Mouse (Mus musculus): ENCODE measurements at regions not wholly inside any gene's neighbourhood (a gene's known extent, or its start where the extent isn't known, plus 50 kb on each side); places are given as distances from the start of the nearest gene placed in this dataset.

- no peak for ATAC-seq (replicated peaks; ENCODE audit: poor library complexity, severe bottlenecking)
Observed at GRCm38 (mm10) chr1:184608338-184608737, 124.1 kb downstream of the Hlx start.

GRCm38 (mm10) chr1:184606541-184606940 is 125.9 kb downstream of the Hlx start:
- no peak for ATAC-seq (replicated peaks; ENCODE audit: poor library complexity, severe bottlenecking)

- no peak for ATAC-seq (replicated peaks; ENCODE audit: poor library complexity, severe bottlenecking)
Observed at GRCm38 (mm10) chr1:184605666-184606065, 126.8 kb downstream of the Hlx start.

- ATAC-seq (replicated peaks; ENCODE audit: poor library complexity, severe bottlenecking): no peak
Observed at GRCm38 (mm10) chr1:184603136-184603535, 129.3 kb downstream of the Hlx start.

GRCm38 (mm10) chr1:184595449-184595848 is 137.0 kb downstream of the Hlx start:
- no peak for ATAC-seq (replicated peaks; ENCODE audit: poor library complexity, severe bottlenecking)

GRCm38 (mm10) chr1:184590634-184591033 is 141.8 kb downstream of the Hlx start:
- peak; percentile 73 for ATAC-seq (replicated peaks; ENCODE audit: poor library complexity, severe bottlenecking)

- ATAC-seq (replicated peaks; ENCODE audit: poor library complexity, severe bottlenecking): peak; percentile 55
Observed at GRCm38 (mm10) chr1:184589277-184589676, 143.1 kb downstream of the Hlx start.

- ATAC-seq (replicated peaks; ENCODE audit: poor library complexity, severe bottlenecking): no peak
Observed at GRCm38 (mm10) chr1:184584505-184584874, 147.9 kb downstream of the Hlx start.

GRCm38 (mm10) chr1:184583751-184584504 is 148.5 kb downstream of the Hlx start:
- ATAC-seq (replicated peaks; ENCODE audit: poor library complexity, severe bottlenecking): no peak

- no peak for ATAC-seq (replicated peaks; ENCODE audit: poor library complexity, severe bottlenecking)
Observed at GRCm38 (mm10) chr1:184579475-184579874, 152.9 kb downstream of the Hlx start.

GRCm38 (mm10) chr1:184576527-184576926 is 155.9 kb downstream of the Hlx start:
- no peak for ATAC-seq (replicated peaks; ENCODE audit: poor library complexity, severe bottlenecking)

GRCm38 (mm10) chr1:184573325-184573724 is 159.1 kb downstream of the Hlx start:
- ATAC-seq (replicated peaks; ENCODE audit: poor library complexity, severe bottlenecking): peak; percentile 77

GRCm38 (mm10) chr1:184570681-184571080 is 161.7 kb downstream of the Hlx start:
- ATAC-seq (replicated peaks; ENCODE audit: poor library complexity, severe bottlenecking): no peak

- peak; percentile 64 for ATAC-seq (replicated peaks; ENCODE audit: poor library complexity, severe bottlenecking)
Observed at GRCm38 (mm10) chr1:184562926-184563325, 169.5 kb downstream of the Hlx start.

GRCm38 (mm10) chr1:184562239-184562638 is 170.2 kb downstream of the Hlx start:
- ATAC-seq (replicated peaks; ENCODE audit: poor library complexity, severe bottlenecking): peak; percentile 73

- ATAC-seq (replicated peaks; ENCODE audit: poor library complexity, severe bottlenecking): no peak
Observed at GRCm38 (mm10) chr1:184559543-184559942, 172.9 kb downstream of the Hlx start.

- no peak for ATAC-seq (replicated peaks; ENCODE audit: poor library complexity, severe bottlenecking)
Observed at GRCm38 (mm10) chr1:184553791-184554190, 178.6 kb downstream of the Hlx start.

- ATAC-seq (replicated peaks; ENCODE audit: poor library complexity, severe bottlenecking): no peak
Observed at GRCm38 (mm10) chr1:184550491-184550890, 181.9 kb downstream of the Hlx start.

GRCm38 (mm10) chr1:184547650-184548235 is 184.7 kb downstream of the Hlx start:
- no peak for ATAC-seq (replicated peaks; ENCODE audit: poor library complexity, severe bottlenecking)

GRCm38 (mm10) chr1:184546140-184546661 is 186.2 kb downstream of the Hlx start:
- ATAC-seq (replicated peaks; ENCODE audit: poor library complexity, severe bottlenecking): no peak

- ATAC-seq (replicated peaks; ENCODE audit: poor library complexity, severe bottlenecking): no peak
Observed at GRCm38 (mm10) chr1:184545111-184545510, 187.3 kb downstream of the Hlx start.

Measured in granulocyte monocyte progenitor cell, adult 5-6 weeks (primary cell).